Mouse (Mus musculus) G1E (cell line): ENCODE results near the gene Nvl. TPM values are rescaled to one million over a fixed set of nuclear protein-coding genes. Genes with fewer than 3 reads are reported as not detected.
A peak's percentile ranks its signal among the peaks of the same experiment; 100 is the strongest.

ENCODE experiments used
- ATAC-seq: 2 replicates; pipeline ENCODE4 v1.8.0; 2016; ENCODE audit warnings: mild to moderate bottlenecking; ENCODE audit not compliant: insufficient number of reproducible peaks, poor library complexity, low FRiP score, severe bottlenecking; ENCODE audit errors: extremely low read depth
- DNase-seq: peaks from one replicate; pipeline ENCODE4 v3.0.0; 2012; ENCODE audit warnings: low spot score
- H3K27me3 ChIP-seq: 2 replicates; pipeline ENCODE4 v1.6.1; 2012; ENCODE audit warnings: mild to moderate bottlenecking, low read length, inconsistent platforms; ENCODE audit not compliant: insufficient read depth
- H3K36me3 ChIP-seq: replicated peaks from 2 replicates; pipeline ENCODE3; 2012; ENCODE audit warnings: mild to moderate bottlenecking, inconsistent platforms
- H3K4me1 ChIP-seq: 2 replicates; pipeline ENCODE4 v1.6.1; 2012; ENCODE audit warnings: low read depth, low read length, inconsistent platforms, mixed read lengths; ENCODE audit not compliant: insufficient read depth
- H3K4me3 ChIP-seq: 2 replicates; pipeline ENCODE4 v1.5.1; 2012; ENCODE audit warnings: low read depth, mild to moderate bottlenecking, inconsistent platforms, low read length, moderate library complexity, mixed read lengths
- H3K9me3 ChIP-seq: replicated peaks from 2 replicates; pipeline ENCODE4 v1.6.1; 2012; ENCODE audit warnings: inconsistent platforms
- CTCF ChIP-seq: IDR thresholded peaks from 2 replicates; pipeline ENCODE4 v1.5.1; 2012; ENCODE audit warnings: low read depth, low read length, inconsistent platforms, mixed read lengths
- GATA1 ChIP-seq: IDR thresholded peaks from 2 replicates; pipeline ENCODE4 v1.6.1; 2012; ENCODE audit warnings: borderline replicate concordance, low read length, inconsistent platforms, mixed read lengths
- GATA2 ChIP-seq: IDR thresholded peaks from 2 replicates; pipeline ENCODE4 v1.6.1; 2012; ENCODE audit warnings: low read depth, low read length, inconsistent platforms, borderline replicate concordance
- POLR2AphosphoS5 ChIP-seq: IDR thresholded peaks from 2 replicates; pipeline ENCODE4 v1.6.1; 2012; ENCODE audit warnings: low read depth, low read length, inconsistent platforms; ENCODE audit not compliant: insufficient replicate concordance
- TAL1 ChIP-seq: conservative IDR thresholded peaks from 2 replicates; pipeline ENCODE4 v1.6.1; 2012; ENCODE audit warnings: low read depth, low read length, inconsistent platforms, mixed read lengths
- polyA plus RNA-seq: library from polyadenylated mRNA; stranded (reverse); fragments of >175 nt; gene quantifications from 2 replicates; pipeline ENCODE4 v1.2.3, GENCODE M21; 2012
- total RNA-seq, 2 experiments: library from RNA; stranded (forward) in 1 of 2; stranded (reverse) in 1 of 2; fragments of 200-1000 nt in 1 of 2; fragments of >200 nt in 1 of 2; fragmentation: Nextera tagmentation in 1 of 2; gene quantifications; 2 replicates each; pipeline ENCODE4 v1.2.3; 2014 to 2017

The Nvl gene
- total and polyA plus RNA-seq, 3 experiments, result 3.3 to 111 (median 48.0) TPM

DNA sequence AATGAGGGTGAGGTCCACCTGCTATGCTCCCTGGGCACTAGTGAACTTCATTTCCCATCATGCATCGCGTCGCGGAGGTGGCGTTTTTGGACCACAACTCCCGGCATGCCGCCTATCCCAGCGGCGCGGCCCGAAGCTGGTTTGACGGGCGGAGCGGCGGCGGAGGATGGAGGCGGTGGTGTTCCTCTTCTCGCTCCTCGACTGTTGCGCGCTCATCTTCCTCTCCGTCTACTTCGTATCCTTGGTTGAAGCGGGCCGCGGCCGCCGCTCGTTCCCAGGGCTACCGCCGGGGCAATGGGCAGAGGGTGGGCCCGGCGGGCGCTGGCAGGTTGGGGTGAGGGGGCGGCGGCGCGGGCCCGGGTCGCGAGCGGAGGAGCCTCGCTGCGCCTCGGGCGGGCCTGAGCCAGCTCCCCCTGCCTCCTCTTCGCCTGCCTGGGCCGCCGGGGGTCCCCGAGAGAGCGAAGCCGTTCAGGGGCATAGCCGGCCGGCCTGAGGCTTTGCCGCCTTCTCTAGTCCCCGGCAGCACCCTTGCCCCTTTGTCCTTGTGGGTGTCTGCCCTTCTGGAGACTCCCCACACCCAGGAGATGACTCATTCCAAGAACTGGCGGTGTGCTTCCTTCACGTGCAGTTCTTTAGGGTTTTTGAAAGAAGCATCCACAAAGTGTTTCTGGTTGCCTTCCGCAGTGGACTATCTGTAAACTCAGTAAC lies 7.0 kb upstream of the Nvl start:
- Histone ChIP-seq H3K36me3 (peaks cover 34% of the 10 kb centered on the region), H3K4me3 (peak overlapping the region; percentile 88), H3K4me1 (peaks cover 47% of the 10 kb centered on the region), H3K27me3 (no peaks in the 10 kb centered on the region), H3K9me3 (no peaks in the 10 kb centered on the region)
- DNase-seq (peak; percentile 74), ATAC-seq (peak; percentile 75)
- no peak for TF ChIP-seq TAL1
- TF ChIP-seq GATA1, result no peak
- no peak for TF ChIP-seq POLR2AphosphoS5
- TF ChIP-seq CTCF, result no peak
- no peak for TF ChIP-seq GATA2

DNA sequence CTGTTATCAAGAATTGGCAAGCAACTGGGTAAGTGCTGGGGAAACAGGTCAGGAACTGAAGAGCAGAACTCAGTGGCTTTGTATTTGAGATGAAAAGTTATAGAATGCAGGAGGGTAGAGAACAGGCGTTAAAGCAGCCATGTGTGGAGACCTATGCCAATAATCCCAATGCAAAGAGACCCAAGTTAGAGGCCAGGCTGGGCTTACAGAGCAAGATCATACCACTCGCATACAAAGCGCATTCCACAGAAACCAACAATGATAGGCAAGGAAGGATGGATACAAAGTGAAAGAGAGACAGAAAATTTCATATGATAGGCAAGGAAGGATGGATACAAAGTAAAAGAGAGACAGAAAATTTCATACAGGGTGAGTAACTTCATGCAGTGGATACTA lies 6.4 kb upstream of the Nvl start:
- Histone ChIP-seq H3K4me3 (peak overlapping the region; percentile 88), H3K27me3 (no peaks in the 10 kb centered on the region), H3K36me3 (peaks cover 29% of the 10 kb centered on the region), H3K9me3 (no peaks in the 10 kb centered on the region), H3K4me1 (peaks cover 50% of the 10 kb centered on the region)
- no peak for DNase-seq
- TF ChIP-seq CTCF (no peak), TAL1 (no peak), POLR2AphosphoS5 (no peak)
- ATAC-seq, result no peak

DNA sequence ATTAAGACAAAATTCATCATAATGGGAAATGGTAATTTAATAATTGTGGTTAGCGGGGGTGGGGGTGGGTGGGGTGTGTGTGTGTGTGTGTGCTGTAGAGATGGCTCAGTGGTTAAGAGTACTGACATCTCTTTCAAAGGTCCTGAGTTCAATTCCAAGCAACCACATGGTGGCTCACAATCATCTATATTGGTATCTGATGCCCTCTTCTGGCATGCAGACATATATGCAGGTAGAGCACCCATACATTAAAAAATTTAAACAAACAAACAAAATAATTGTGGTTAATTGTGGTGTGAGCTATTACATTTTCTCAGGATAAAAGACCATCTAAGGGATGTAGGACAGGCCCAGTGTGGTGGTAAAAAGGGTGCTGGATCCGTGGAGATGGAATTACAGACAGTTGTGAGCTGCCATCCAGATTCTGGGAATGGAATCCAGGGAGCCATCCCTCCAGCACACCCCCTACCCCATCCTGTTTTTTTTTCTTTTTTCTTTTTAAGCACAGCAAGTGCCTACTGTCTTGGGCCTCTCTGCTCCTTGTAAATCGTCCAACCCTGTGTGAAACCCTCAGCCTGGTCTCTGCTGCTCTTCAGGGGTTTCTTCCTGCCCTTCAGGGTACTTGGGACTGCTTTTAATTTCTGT lies 5.5 kb upstream of the Nvl start:
- DNase-seq, result no peak

DNA sequence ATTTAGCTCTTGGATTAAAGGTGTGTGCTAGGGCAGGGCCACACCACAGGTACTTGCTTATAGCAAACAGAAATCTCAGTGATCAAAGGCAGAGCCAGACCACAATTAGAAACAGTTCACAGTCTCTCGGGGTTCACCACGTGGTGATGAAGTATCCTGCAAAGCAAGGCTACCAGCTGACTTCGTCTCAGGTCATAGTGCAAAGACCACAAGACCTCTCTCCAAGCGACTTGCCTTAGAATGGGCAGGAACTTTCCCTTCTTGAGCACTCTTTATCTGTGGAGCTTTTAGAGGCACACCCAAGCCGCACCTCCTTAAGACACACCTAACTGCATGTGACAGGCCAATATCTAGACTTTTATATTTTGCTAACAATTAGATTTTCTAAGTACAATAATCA lies 4.5 kb upstream of the Nvl start:
- DNase-seq (no peak), ATAC-seq (no peak)
- H3K27me3 ChIP-seq, result no peaks in the 10 kb centered on the region
- no peak overlapping the region for H3K4me3 ChIP-seq
- H3K36me3 ChIP-seq, result peaks cover 12% of the 10 kb centered on the region
- peaks cover 51% of the 10 kb centered on the region for H3K4me1 ChIP-seq
- no peak for TF ChIP-seq TAL1
- TF ChIP-seq CTCF, result no peak
- TF ChIP-seq GATA1, result no peak
- TF ChIP-seq GATA2, result no peak
- no peak for TF ChIP-seq POLR2AphosphoS5
- H3K9me3 ChIP-seq, result no peaks in the 10 kb centered on the region

More for the DNA sequence above, 5.5 kb upstream of the Nvl start:
- ATAC-seq, result no peak
- Histone ChIP-seq H3K27me3 (no peaks in the 10 kb centered on the region), H3K4me1 (peaks cover 53% of the 10 kb centered on the region), H3K36me3 (peaks cover 20% of the 10 kb centered on the region), H3K4me3 (no peak overlapping the region), H3K9me3 (no peaks in the 10 kb centered on the region)
- TF ChIP-seq POLR2AphosphoS5 (no peak), CTCF (no peak), TAL1 (no peak), GATA1 (no peak), GATA2 (no peak)

DNA sequence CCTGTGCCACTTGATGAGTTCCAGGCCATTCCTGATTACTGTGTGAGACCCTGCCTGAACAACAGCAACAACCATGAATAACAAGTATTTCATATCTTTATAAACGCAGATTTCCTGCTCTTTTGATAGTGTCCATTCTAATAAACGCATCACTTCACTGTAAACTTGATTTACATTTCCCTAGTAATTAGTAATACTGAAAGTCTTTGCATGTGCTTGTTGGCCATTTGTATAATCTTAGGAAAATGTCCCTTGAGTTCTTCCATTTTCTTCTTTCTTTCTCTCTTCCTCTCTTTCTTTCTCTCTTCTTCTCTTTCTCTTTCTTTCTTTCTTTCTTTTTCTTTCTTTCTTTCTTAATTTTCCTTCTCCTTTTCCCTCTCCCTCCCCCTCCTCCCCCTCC lies 2.2 kb upstream of the Nvl start:
- Histone ChIP-seq H3K27me3 (no peaks in the 10 kb centered on the region), H3K4me3 (no peak overlapping the region; the same call in 1 of the 2 replicates), H3K36me3 (peaks cover 22% of the 10 kb centered on the region), H3K9me3 (no peaks in the 10 kb centered on the region), H3K4me1 (peaks cover 50% of the 10 kb centered on the region)
- DNase-seq (no peak), ATAC-seq (no peak)
- no peak for TF ChIP-seq POLR2AphosphoS5
- TF ChIP-seq TAL1, result no peak
- no peak for TF ChIP-seq GATA2
- TF ChIP-seq GATA1, result no peak
- TF ChIP-seq CTCF, result no peak

DNA sequence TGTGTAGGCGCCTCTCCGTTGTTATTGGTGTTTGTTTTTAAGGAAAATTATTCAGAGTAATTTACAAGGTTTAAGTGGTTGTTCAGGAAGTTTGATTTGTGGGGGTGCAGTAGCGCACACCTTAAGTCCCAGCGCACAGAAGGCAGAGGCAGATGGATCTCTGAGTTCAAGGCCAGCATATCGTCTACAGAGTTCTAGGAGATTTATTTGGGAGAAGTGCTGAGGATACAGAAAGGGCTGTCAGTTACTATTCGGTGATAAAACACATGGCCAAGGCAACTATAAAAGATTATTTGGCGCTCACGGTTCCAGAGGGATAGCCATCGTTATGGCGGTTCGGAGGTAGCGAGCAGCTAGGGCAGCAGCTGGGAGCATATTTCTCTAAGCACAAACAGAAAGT lies 962 bp upstream of the Nvl start:
- no peak for TF ChIP-seq GATA2
- no peak for TF ChIP-seq GATA1
- H3K4me3 ChIP-seq, result peak overlapping the region; percentile 81
- peaks cover 29% of the 10 kb centered on the region for H3K36me3 ChIP-seq
- peaks cover 42% of the 10 kb centered on the region for H3K4me1 ChIP-seq
- no peaks in the 10 kb centered on the region for H3K27me3 ChIP-seq
- H3K9me3 ChIP-seq, result no peaks in the 10 kb centered on the region
- ATAC-seq (no peak), DNase-seq (no peak)

DNA sequence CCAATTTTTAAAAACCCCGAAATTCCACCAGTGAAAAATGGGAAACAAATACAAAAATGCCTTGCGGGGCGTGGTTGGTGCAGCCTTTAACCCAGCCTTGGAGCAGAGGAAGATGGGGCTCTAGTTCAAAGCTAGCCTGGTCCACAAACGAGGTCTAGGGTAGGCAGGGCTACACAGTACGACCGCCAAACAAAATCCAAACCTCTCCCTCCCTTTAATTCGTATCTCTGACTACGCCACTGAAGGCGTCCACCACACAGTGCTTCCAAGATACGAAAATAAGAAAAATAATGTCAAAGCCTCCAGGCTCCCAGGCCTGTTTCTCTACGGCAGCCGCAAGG lies 425 bp downstream of the Nvl start:
- H3K27me3 ChIP-seq, result no peaks in the 10 kb centered on the region
- no peak for DNase-seq
- TF ChIP-seq GATA2 (no peak), CTCF (no peak), POLR2AphosphoS5 (no peak), GATA1 (no peak), TAL1 (no peak)
- ATAC-seq, result no peak
- H3K4me1 ChIP-seq, result peaks cover 28% of the 10 kb centered on the region
- no peaks in the 10 kb centered on the region for H3K9me3 ChIP-seq
- peak overlapping the region; percentile 81 for H3K4me3 ChIP-seq
- peaks cover 39% of the 10 kb centered on the region for H3K36me3 ChIP-seq
